Mouse (Mus musculus): ENCODE data around the gene Mettl23.

Gene Mettl23

DNA sequence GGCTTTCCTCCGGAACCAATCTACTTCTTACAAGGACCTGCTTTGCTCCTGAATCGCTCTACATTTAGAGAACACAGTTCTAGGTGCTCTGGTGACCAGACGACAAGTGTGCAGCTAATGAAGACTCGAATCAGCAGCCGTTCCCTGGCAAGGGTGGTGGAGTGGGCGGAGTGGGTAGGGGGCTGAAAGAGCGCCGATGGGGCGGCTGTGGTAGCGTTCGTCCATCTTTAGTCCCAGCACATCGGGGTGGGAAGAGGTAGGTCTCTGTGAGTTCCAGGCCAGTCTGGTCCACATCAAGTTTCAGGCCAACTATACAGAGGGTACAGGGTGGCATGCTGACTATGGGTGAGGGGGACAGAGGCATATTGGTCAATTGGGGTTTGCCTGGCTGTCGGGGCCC lies 29.5 kb upstream of the Mettl23 start:
- POLR2A ChIA-PET = interaction anchor here in 3 of 4 experiments (0.6 to 2.3 kb wide), 19 partner anchors 10 to 364 kb away, joined by 3 to 11 read pairs (median 4); partner anchors contain the start of genes Jmjd6 (in 2 of the 3), Mettl23 (in 2 of the 3), Srsf2 (in 2 of the 3) and Mfsd11 (in 1 of the 3)
- CTCF ChIA-PET = interaction anchor here (0.5 to 3.2 kb wide), 14 partner anchors 9 to 361 kb away, joined by 3 to 10 read pairs (median 3); partner anchors contain the start of genes Mxra7 (in 3 of the 4), Jmjd6 (in 1 of the 4) and Mettl23 (in 1 of the 4)

DNA sequence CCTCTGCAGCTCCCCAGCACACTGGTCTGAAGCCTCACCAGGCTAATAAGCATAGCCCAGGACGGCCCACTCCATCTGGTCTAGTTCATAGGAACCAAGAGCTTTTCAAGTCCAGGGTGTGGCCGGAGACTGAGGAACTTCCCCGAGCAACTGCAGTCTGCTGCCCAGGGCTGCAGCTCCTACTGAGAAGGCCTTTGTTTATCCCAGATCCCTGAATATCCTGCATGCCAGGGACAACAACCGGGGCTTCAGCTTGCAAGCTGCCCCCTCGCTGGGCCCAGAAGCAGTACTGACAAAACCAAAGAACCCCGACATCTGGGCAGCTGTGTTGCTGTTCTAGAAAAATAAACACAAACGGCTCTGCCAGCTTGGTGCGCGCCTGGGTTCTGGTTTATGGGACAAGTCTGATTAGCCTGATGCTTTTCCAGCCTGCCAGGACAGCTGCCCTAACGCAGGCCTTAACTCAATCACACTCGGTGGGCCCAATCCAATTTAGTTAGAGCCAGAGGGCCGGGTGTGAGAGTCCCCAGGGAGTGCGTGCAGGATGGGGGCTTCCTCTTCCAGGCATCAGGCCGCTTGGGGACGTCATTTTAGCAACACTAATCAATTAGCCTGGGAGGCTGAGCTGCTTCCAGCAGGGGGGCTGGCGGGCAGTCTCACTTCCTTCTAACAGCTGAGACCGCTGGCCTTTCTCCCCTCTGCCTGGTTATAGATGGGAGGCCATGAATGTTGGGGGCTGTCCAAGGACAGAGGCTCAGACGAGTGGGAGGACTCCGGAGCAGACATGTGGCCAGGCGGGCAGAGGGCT lies 28.8 kb upstream of the Mettl23 start:
- ChIA-PET POLR2A (interaction anchor here in 3 of 4 experiments (0.5 to 2.3 kb wide), 22 partner anchors 9 to 1065 kb away, joined by 3 to 11 read pairs (median 4); partner anchors contain the start of genes Jmjd6 (in 2 of the 3), Mettl23 (in 2 of the 3), Srsf2 (in 2 of the 3) and Mfsd11 (in 1 of the 3)), CTCF (interaction anchor here (0.6 to 3.2 kb wide), 18 partner anchors 9 to 982 kb away, joined by 3 to 10 read pairs (median 3); partner anchors contain the start of genes Mxra7 (in 3 of the 4), Jmjd6 (in 1 of the 4) and Mettl23 (in 1 of the 4))

DNA sequence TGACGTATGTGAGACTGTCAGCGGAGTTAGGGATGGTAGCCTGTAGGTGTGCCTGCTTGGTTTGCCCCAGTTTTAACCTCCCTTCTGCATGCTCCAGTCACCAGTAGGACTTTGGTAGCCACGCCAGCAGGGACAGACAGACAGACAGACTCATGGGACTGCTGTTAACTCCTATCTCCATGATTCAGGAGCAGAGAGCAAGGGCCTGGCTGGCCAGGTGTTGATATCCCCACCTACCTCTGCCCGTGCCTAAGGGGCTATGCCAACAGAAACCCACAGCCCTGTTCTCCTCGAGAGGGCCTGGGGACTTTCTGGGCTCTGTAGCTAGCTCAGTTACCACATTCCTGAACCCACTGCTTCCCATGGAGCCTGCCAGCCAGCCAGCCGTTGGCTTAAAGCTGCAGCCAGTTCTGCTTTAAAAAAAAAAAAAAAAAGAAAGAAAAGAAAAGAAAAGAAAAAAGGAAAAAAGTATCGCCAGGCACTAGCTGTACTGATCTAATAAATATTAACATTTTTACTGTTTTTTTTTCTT lies 28.1 kb upstream of the Mettl23 start:
- CTCF ChIA-PET = interaction anchor here in 3 of 4 experiments (1.1 to 3.2 kb wide), 5 partner anchors 13 to 223 kb away, joined by 3 to 10 read pairs (median 3); partner anchors contain the start of gene Mxra7 (in 2 of the 3)
- POLR2A ChIA-PET = interaction anchor here in 3 of 4 experiments (0.5 to 2.3 kb wide), 12 partner anchors 9 to 1084 kb away, joined by 3 to 11 read pairs (median 5); partner anchors contain the start of genes Jmjd6 (in 1 of the 3), Mettl23 (in 1 of the 3) and Mxra7 (in 1 of the 3)

DNA sequence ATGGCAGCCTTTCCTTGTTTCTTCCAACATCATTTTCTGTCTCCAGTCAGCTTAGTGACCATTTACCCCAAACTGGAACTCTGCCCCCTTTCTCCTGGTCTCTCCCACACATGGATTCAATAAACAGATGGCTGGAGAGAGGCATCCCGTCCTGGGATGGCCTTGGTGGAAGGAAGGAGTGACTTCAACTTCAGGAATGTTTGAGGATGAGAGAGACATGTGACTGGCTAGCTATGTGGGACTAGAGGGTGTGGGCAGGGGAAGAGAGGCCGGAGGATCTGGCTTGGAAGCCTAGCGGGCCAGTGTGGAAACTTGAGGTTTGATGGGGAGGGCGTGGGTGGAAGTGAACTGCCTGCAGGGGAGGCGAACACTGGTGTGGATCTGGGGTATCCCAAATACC lies 26.3 kb upstream of the Mettl23 start:
- POLR2A ChIA-PET = interaction anchor here in 1 of 4 experiments (1.1 to 2.0 kb wide), 2 partner anchors 10 to 116 kb away, joined by 3 to 5 read pairs; partner anchors contain the start of gene Mxra7
- CTCF ChIA-PET = interaction anchor here in 3 of 4 experiments (0.5 to 1.7 kb wide), 5 partner anchors 8 to 263 kb away, joined by 3 to 5 read pairs (median 3); partner anchors contain the start of gene Mxra7 (in 1 of the 3)

DNA sequence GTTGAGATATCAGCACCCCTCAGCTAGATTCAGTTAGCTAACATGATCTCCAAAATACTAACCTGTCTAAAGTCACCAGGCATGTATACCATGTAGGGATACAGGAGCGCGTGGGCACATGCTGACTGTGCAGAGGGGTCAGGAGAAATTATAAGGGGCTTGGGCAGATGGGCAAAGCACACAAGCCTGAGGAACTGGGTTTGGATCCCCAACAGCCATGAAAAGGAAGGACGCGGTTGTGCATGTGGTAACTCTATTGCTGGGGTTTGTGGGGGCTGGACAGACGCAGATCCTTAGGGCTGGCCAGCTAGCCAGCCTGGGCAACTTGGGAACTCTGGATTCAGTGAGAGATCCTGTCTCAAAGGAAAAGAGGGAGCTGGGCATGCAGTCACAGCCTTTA lies 25.5 kb upstream of the Mettl23 start:
- POLR2A ChIA-PET = interaction anchor here in 3 of 4 experiments (0.6 to 2.0 kb wide), 6 partner anchors 10 to 110 kb away, joined by 3 to 9 read pairs (median 4); partner anchors contain the start of genes Jmjd6 (in 1 of the 3), Mettl23 (in 1 of the 3), Mfsd11 (in 1 of the 3) and Mxra7 (in 1 of the 3)
- CTCF ChIA-PET = interaction anchor here in 3 of 4 experiments (0.6 to 1.7 kb wide), 3 partner anchors 10 to 319 kb away, joined by 3 to 5 read pairs (median 3); partner anchors contain the start of gene Mxra7 (in 1 of the 3)

DNA sequence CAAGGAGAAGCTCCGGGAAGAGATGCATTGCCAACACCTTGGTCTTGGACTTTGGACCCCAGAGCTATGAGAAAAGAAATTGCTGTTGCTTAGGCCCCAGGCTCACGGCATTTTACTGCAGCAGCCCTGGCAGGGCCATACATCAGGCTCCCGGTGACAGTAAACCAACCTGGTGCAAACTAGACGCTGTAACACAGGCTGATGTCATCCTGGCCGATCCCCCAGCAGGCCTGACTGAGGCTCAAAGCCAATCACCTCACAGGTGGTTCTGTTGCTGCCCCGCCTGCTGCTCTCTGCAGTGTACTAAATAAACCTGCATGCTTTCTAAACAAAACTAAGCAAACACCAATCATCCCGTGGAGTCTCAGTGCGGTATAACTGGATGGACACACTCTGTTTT lies 24.4 kb upstream of the Mettl23 start:
- POLR2A ChIA-PET = interaction anchor here (0.9 to 2.0 kb wide), 6 partner anchors 9 to 145 kb away, joined by 3 to 5 read pairs (median 4); partner anchors contain the start of genes Mettl23 (in 2 of the 4), Jmjd6 (in 1 of the 4) and Mxra7 (in 1 of the 4)
- CTCF ChIA-PET = interaction anchor here in 2 of 4 experiments (1.0 to 1.4 kb wide), 2 partner anchors 10 to 11 kb away, joined by 3 to 6 read pairs; no protein-coding TSS in a partner anchor

DNA sequence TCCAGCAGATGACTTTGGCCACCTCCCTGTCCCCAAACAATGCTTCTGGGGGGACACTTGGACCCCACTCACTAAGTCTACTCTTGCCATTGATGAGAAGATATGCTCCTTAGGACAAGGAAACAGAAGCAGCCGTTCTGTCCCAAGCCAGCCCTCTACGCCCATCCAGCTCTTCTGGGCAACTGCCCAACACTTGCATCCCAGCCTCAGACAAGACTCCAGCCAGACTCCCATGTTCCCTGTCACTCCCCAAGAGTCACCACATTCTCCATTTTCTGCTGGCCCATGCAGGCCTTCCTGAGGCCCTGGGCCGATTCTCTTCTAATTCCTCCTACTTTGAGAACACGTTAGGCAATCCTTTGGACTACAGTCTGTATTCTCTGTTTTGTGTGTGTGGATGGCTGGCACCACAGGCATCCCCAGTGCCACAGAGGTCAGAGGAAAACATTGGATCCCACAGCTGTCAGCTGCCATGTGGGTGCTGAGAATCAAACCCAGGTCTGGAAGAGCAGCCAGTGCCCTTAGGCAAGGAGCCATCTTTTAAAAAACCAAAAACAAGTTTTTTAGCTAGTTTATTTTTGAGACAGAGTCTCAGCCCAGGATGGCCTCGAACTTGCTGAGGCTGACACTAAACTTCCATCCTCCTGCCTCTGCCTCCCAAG lies 23.0 kb upstream of the Mettl23 start:
- CTCF ChIA-PET = interaction anchor here in 1 of 4 experiments (0.6 to 1.4 kb wide), 2 partner anchors 12 to 130 kb away, joined by 3 to 6 read pairs; no protein-coding TSS in a partner anchor
- POLR2A ChIA-PET = interaction anchor here in 3 of 4 experiments (0.5 to 1.6 kb wide), 8 partner anchors 8 to 311 kb away, joined by 3 to 4 read pairs (median 3); partner anchors contain the start of genes Mfsd11 (in 1 of the 3), Mxra7 (in 1 of the 3) and Srsf2 (in 1 of the 3)

DNA sequence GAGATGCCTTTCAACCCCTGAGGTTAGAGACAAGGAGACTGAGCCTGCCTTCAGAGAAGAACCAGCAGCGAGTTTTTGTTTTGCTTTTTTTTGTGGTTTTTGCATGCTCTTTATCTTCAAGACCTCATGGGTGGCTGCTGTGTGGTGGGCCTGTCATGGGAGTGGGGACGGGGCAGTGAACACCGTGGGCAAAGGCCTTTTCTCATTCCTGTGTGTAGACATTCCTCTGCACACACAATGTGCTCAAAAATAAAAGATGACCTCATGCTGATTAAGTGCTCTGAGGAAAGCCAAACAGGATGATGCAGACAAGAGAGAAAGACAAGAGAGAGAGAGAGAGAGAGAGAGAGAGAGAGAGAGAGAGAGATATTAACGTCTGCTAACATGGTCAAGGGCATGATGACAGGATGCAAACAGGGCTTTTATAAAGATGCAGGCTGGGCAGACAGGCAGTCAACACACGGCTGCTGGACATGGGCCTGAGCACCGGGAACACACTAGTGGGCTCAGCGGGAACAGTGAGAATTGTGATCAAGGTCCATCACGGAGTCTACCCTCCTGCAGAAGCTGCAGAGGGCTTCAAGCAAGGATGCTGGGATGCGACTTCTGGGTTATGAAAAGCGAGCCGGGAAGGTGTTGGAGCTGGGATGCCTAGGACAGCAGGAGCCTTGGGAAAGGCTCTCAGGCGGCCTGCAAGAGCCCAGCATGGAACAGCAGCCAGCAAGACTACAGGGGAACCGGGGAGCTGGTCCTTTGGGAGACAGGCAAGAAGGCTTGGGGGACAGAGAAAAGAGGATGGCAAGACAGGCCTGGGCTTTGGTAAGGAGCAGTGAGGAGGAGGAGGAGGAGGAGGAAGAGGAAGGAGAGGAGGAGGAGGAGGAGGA lies 21.8 kb upstream of the Mettl23 start:
- ChIA-PET CTCF (no interaction called here), POLR2A (interaction anchor here in 3 of 4 experiments (0.6 to 1.6 kb wide), 7 partner anchors 11 to 543 kb away, joined by 3 to 5 read pairs (median 3); no protein-coding TSS in a partner anchor)

DNA sequence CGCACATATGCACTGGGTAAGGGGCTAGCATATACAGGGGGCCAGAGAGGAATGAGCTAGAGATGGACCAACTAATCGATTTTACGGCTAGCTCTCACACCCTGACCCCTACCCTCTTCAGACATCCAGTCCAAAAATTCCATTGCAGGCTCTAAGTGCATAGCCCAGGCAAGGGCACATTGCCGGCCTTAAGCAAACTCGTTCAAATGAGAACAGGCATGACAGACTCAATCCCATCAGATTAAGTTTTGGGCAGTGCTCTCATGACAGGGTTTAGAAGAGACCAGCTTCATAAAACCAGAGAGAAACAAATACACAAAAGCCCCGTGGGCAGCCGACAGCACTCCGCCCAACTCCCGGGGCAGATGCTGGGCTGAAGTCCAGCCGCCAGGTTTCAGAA lies 20.9 kb upstream of the Mettl23 start:
- ChIA-PET CTCF (no interaction called here), POLR2A (interaction anchor here in 2 of 4 experiments (1.0 to 1.5 kb wide), 3 partner anchors 13 to 21 kb away, joined by 3 to 5 read pairs (median 4); partner anchors contain the start of genes Jmjd6 (in 1 of the 2) and Mettl23 (in 1 of the 2))

DNA sequence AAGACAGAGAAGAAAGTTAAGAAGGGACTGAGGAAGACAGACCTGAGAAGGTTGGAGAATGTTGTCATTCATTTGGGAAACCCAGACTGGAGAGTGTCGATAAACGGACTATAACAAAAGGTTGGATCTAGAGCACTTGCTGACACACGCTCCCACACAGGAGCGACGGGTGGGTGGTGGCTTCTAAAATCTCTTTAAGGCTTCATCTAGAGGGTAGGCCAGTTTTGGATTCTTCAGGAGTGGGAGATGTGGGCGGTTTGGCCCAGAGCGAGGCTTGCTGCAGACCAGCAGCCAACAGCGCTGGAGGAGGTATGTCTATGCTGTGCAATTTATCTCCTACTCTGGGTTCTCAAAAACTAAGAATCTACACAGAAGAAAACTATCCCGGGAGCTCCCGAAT lies 20.5 kb upstream of the Mettl23 start:
- ChIA-PET POLR2A (interaction anchor here in 1 of 4 experiments (1.3 to 1.8 kb wide), 3 partner anchors 9 to 20 kb away, joined by 4 to 9 read pairs (median 5); partner anchors contain the start of genes Jmjd6 and Mettl23), CTCF (interaction anchor here in 1 of 4 experiments (1.0 kb wide), 1 partner anchor 8 kb away, joined by 3 read pairs; no protein-coding TSS in a partner anchor)

DNA sequence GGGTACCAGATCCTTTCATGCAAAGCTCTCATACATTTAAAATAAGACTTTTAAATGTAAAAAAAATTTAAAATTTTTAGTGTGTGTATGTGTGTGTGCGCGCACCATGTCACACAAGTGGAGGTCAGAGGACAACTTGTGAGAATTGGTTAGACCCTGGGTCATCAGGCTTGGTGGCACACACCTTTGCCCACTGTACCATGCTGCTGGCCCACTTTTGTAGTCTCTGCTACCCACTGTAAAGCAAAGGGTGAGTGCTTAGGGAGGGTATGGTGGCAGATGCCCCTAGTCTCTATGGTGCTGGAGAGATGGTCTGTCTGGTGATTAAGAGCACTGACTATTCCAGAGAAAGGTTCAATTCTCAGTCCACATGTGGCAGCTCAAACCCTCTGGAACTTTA lies 19.8 kb upstream of the Mettl23 start:
- ChIA-PET CTCF (interaction anchor here in 2 of 4 experiments (0.7 to 1.0 kb wide), 2 partner anchors 9 to 1501 kb away, joined by 3 to 4 read pairs; no protein-coding TSS in a partner anchor), POLR2A (interaction anchor here in 1 of 4 experiments (1.5 to 8.6 kb wide), 3 partner anchors 10 to 31 kb away, joined by 4 to 53 read pairs (median 9); partner anchors contain the start of genes Jmjd6, Mettl23, Mfsd11 and Srsf2)

DNA sequence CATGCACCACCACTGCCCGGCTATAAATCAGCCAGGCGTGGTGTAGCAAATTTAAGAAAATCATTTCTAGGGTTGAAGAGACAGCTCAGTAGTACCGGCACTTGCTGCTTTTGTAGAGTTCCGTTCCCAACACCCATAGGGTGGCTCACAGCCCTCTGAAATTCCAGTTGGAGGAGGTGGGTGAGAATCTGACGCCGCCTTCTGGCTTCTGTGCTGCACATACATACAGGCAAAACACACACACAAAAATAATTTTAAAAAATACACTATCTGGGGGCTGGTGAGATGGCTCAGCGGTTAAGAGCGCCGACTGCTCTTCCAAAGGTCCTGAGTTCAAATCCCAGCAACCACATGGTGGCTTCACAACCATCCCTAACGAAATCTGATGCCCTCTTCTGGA lies 19.2 kb upstream of the Mettl23 start:
- ChIA-PET POLR2A (interaction anchor here in 1 of 4 experiments (1.2 to 8.6 kb wide), 4 partner anchors 10 to 30 kb away, joined by 4 to 53 read pairs (median 6); partner anchors contain the start of genes Jmjd6, Mettl23, Mfsd11 and Srsf2), CTCF (interaction anchor here in 1 of 4 experiments (0.8 kb wide), 1 partner anchor 19 kb away, joined by 3 read pairs; the partner anchor contains the start of gene Mettl23)

DNA sequence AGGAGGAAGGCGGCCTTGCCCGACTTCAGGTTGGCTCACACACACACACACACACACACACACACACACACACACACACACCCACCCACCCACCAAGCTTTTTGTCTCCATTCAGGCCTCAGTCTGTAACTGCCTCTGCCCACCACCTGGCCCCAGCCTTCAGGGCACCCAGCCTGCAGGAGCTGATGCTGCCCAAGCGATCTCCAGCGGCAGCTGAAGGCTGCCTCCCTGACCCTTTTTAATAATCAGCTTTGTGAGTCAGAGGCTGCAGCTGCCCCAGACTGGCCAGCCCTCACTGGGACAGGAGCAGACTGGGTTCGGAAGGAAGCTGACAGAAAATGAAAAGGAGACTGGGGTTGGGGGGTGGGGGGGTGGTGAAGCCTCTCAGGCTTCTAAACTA lies 17.8 kb upstream of the Mettl23 start:
- CTCF ChIA-PET = interaction anchor here in 3 of 4 experiments (0.6 to 1.1 kb wide), 7 partner anchors 11 to 529 kb away, joined by 3 to 10 read pairs (median 3); no protein-coding TSS in a partner anchor
- POLR2A ChIA-PET = interaction anchor here in 3 of 4 experiments (0.7 to 8.6 kb wide), 7 partner anchors 9 to 29 kb away, joined by 3 to 66 read pairs (median 5); partner anchors contain the start of genes Jmjd6 (in 1 of the 3), Mettl23 (in 1 of the 3), Mfsd11 (in 1 of the 3) and Srsf2 (in 1 of the 3)

DNA sequence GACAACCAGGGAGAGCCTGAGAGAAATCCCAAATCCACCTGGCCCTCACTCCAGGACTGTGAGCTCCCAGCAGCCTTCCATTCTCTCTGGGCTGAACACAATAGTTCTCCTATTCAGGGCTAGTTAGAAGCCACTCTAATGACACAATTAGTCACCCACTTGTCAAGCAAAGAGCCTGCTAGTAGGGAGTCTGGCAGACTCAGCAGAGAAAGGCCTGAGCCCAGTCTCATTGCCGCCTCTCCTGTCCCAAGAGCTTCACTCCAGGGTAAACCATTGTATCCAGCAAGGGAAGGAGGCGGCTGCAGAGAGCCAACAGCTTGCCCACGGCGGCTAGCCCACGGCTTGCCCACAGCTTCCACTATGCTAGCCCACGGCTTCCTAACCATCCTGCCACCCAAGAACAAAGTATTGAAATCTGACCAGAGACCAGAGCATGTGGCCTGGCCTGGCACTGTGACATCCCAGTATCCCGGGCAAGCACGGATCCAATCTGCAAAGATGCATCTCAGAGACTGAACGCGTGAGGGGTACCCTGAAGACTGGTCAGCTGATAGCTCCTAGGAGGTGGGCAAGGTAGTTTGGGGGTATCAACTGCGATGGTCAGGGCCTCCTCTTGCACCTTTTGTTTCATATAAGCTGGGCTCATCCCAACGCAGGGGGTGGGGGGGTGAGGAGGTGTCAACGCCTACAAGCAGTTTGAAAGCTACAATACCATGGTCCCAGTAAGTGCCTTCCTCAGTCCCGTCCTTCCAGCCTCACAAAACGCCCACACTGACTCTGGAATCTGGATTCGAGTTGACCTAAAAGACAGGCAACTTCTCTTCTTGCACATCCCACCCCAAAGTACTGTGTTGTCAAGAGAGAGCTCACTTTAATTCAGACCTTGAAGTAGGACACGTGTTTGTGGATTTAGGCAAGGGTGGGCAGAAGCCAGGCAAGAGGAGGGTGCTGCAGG lies 16.3 kb upstream of the Mettl23 start:
- CTCF ChIA-PET = interaction anchor here in 3 of 4 experiments (0.5 to 1.9 kb wide), 8 partner anchors 12 to 231 kb away, joined by 3 to 15 read pairs (median 6); partner anchors contain the start of genes Jmjd6 (in 1 of the 3) and Mettl23 (in 1 of the 3)
- POLR2A ChIA-PET = interaction anchor here in 3 of 4 experiments (0.5 to 8.6 kb wide), 31 partner anchors 9 to 211 kb away, joined by 3 to 66 read pairs (median 4); partner anchors contain the start of genes Mfsd11 (in 3 of the 3), Srsf2 (in 3 of the 3), Jmjd6 (in 2 of the 3) and Mettl23 (in 2 of the 3)

Data from embryonic stem cell, embryonic (primary cell).